In the genomic region with DNA sequence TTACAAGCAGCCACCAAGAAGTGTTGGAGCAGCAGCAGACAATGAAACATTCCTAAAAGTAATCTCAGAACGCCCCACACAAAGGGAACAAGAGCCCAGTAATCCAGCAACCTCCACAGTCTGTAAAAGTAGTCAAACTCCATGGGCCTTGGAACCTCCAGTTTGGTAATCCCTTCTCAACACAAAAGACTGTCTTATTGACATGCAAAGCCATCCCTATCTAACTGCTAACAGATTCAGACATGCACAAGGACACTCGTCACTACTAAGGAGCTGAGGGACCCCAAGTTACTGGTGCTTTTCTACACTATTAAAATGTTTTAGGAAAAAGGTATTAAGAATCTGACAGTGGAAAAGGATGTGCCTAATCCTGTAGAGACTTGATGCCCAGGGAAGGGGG, we compare ENCODE assay signal across 27 mouse cellular contexts. TPM values are rescaled to one million over a fixed set of nuclear protein-coding genes. Genes with fewer than 3 reads are reported as not detected.
DNase-seq lines count a peak whose midpoint lies in the region; ATAC-seq and TF ChIP-seq lines count a peak whose summit lies in the region.
"Had no signal": no experiment of that assay in that cellular context is flagged by ENCODE, and none has a peak within 500 bp of the region (broad histone marks: within the 10 kb centered on the region; RNA-seq: fewer than 3 reads in every experiment).

No protein-coding gene starts in this region.

- H3K27ac ChIP-seq in forebrain, embryonic 10.5 days = peak overlapping the region; percentile 25; the same call in 1 of the 2 replicates
- H3K27ac ChIP-seq in forebrain, embryonic 11.5 days (ENCODE audit: low read depth, low read length) = no peak overlapping the region
- H3K27ac ChIP-seq in hindbrain, postnatal 0 days = no peak overlapping the region
- no peak overlapping the region; the same call in 1 of the 2 replicates for H3K27ac ChIP-seq in hindbrain, embryonic 13.5 days
- peak overlapping the region; percentile 56 for H3K27ac ChIP-seq in midbrain, embryonic 13.5 days
- H3K27ac ChIP-seq: heart, embryonic 10.5 days; heart, embryonic 15.5 days; liver, embryonic 14.5 days had no signal

- H3K4me1 ChIP-seq in forebrain, embryonic 10.5 days = peaks cover 7% of the 10 kb centered on the region
- H3K4me1 ChIP-seq in forebrain, embryonic 11.5 days (replicated peaks; ENCODE audit: control insufficient read depth, insufficient read depth, low read length) = no peaks in the 10 kb centered on the region
- H3K4me1 ChIP-seq in hindbrain, postnatal 0 days (ENCODE audit: insufficient read depth, low read length) = no peaks in the 10 kb centered on the region
- no peaks in the 10 kb centered on the region for H3K4me1 ChIP-seq in hindbrain, embryonic 13.5 days (replicated peaks)
- H3K4me1 ChIP-seq in midbrain, embryonic 13.5 days (replicated peaks) = 0 out of 2 replicates have a peak, but pooled peaks cover 8% of the 10 kb centered on the region
- H3K4me1 ChIP-seq: heart, embryonic 10.5 days; heart, embryonic 15.5 days had no signal

- H3K9ac ChIP-seq in forebrain, embryonic 11.5 days (ENCODE audit: low read length) = no peak overlapping the region
- no peak overlapping the region for H3K9ac ChIP-seq in hindbrain, postnatal 0 days (replicated peaks; ENCODE audit: low read length)
- no peak overlapping the region for H3K9ac ChIP-seq in hindbrain, embryonic 13.5 days
- H3K9ac ChIP-seq in midbrain, embryonic 13.5 days (replicated peaks) = no peak overlapping the region
- H3K9ac ChIP-seq: heart, embryonic 15.5 days; liver, embryonic 14.5 days; lung, embryonic 14.5 days had no signal

- WGBS in forebrain, embryonic 10.5 days = 40% methylated on average over 2 of the region's 2 CpGs
- WGBS in forebrain, embryonic 11.5 days = 34% methylated on average over 2 of the region's 2 CpGs
- 40% methylated on average over 2 of the region's 2 CpGs for WGBS in hindbrain, postnatal 0 days
- 47% methylated on average over 2 of the region's 2 CpGs for WGBS in hindbrain, embryonic 13.5 days
- WGBS in midbrain, embryonic 13.5 days = 16% methylated on average over 2 of the region's 2 CpGs

- peaks cover 82% of the 10 kb centered on the region for H3K36me3 ChIP-seq in forebrain, embryonic 10.5 days (replicated peaks)
- H3K36me3 ChIP-seq in forebrain, embryonic 11.5 days (ENCODE audit: control insufficient read depth, insufficient read depth, low read length) = peaks cover 1% of the 10 kb centered on the region; the same call in 1 of the 2 replicates
- H3K36me3 ChIP-seq in hindbrain, postnatal 0 days (ENCODE audit: insufficient read depth, low read length) = peaks cover 20% of the 10 kb centered on the region
- peaks cover 44% of the 10 kb centered on the region for H3K36me3 ChIP-seq in hindbrain, embryonic 13.5 days
- H3K36me3 ChIP-seq in midbrain, embryonic 13.5 days = peaks cover 39% of the 10 kb centered on the region

- H3K27me3 ChIP-seq in forebrain, embryonic 10.5 days (ENCODE audit: poor library complexity, severe bottlenecking) = no peaks in the 10 kb centered on the region
- H3K27me3 ChIP-seq in forebrain, embryonic 11.5 days (ENCODE audit: control insufficient read depth, insufficient read depth, low read length) = no peaks in the 10 kb centered on the region
- no peaks in the 10 kb centered on the region for H3K27me3 ChIP-seq in hindbrain, postnatal 0 days (ENCODE audit: insufficient read depth, low read length)
- no peaks in the 10 kb centered on the region for H3K27me3 ChIP-seq in hindbrain, embryonic 13.5 days
- no peaks in the 10 kb centered on the region for H3K27me3 ChIP-seq in midbrain, embryonic 13.5 days
- H3K27me3 ChIP-seq: heart, embryonic 15.5 days; Patski had no signal

- no peak for TF ChIP-seq CTCF in hindbrain, postnatal 0 days (IDR thresholded peaks at IDR 0.05; ENCODE audit: low read depth)

- H3K4me2 ChIP-seq in forebrain, embryonic 11.5 days (ENCODE audit: low read depth, low read length, severe bottlenecking) = no peak overlapping the region
- no peak overlapping the region for H3K4me2 ChIP-seq in hindbrain, postnatal 0 days (ENCODE audit: low read depth, low read length)
- no peak overlapping the region for H3K4me2 ChIP-seq in hindbrain, embryonic 13.5 days
- H3K4me2 ChIP-seq in midbrain, embryonic 13.5 days (replicated peaks) = no peak overlapping the region
- H3K4me2 ChIP-seq: heart, embryonic 15.5 days; lung, embryonic 14.5 days had no signal

- no peak for DNase-seq in forebrain, embryonic 10.5 days (ENCODE audit: extremely low spot score, low spot score)
- no peak for DNase-seq in forebrain, embryonic 11.5 days (ENCODE audit: low spot score)
- DNase-seq in hindbrain, postnatal 0 days (ENCODE audit: low spot score) = peak; percentile 5
- DNase-seq in frontal cortex, postnatal 14 days (ENCODE audit: low spot score in 2 of 2) = no peak
- no peak for DNase-seq in kidney, postnatal 36 days
- DNase-seq in ovary, postnatal 36 days (ENCODE audit: low spot score) = no peak
- DNase-seq: adrenal gland, postnatal 25 days; cerebellum, adult 8-10 months; cerebellum, postnatal 25 days; gastrocnemius, postnatal 25 days; heart, adult 11 months; kidney, adult 11 months; kidney, postnatal 14 days; liver; lung, embryonic 14.5 days; retina, postnatal 1 day; right cerebral cortex, postnatal 14 days had no signal

- no peak overlapping the region for H3K4me3 ChIP-seq in forebrain, embryonic 10.5 days
- H3K4me3 ChIP-seq in forebrain, embryonic 11.5 days (ENCODE audit: low read depth, low read length) = no peak overlapping the region
- no peak overlapping the region for H3K4me3 ChIP-seq in hindbrain, postnatal 0 days (ENCODE audit: low read length)
- H3K4me3 ChIP-seq in hindbrain, embryonic 13.5 days = no peak overlapping the region
- H3K4me3 ChIP-seq in midbrain, embryonic 13.5 days (replicated peaks) = no peak overlapping the region
- H3K4me3 ChIP-seq: erythroblast, embryonic 14.5 days; heart, embryonic 10.5 days; heart, embryonic 15.5 days had no signal

- no peaks in the 10 kb centered on the region for H3K9me3 ChIP-seq in forebrain, embryonic 10.5 days
- H3K9me3 ChIP-seq in forebrain, embryonic 11.5 days (ENCODE audit: control insufficient read depth, low read length) = no peaks in the 10 kb centered on the region
- no peaks in the 10 kb centered on the region for H3K9me3 ChIP-seq in hindbrain, postnatal 0 days (ENCODE audit: low read length)
- H3K9me3 ChIP-seq in hindbrain, embryonic 13.5 days = no peaks in the 10 kb centered on the region
- H3K9me3 ChIP-seq in midbrain, embryonic 13.5 days = no peaks in the 10 kb centered on the region
- H3K9me3 ChIP-seq: heart, embryonic 10.5 days; heart, embryonic 15.5 days had no signal

- ATAC-seq in forebrain, embryonic 11.5 days (replicated peaks; ENCODE audit: low FRiP score) = no peak; the same call in 1 of the 2 replicates
- ATAC-seq in hindbrain, postnatal 0 days = 0 out of 2 replicates have a peak, but pooled peaks have one; percentile 58
- ATAC-seq in hindbrain, embryonic 13.5 days (ENCODE audit: low FRiP score) = no peak
- peak; percentile 90 for ATAC-seq in midbrain, embryonic 13.5 days
- ATAC-seq: inflammation-experienced regulatory T-cells, adult 6 months; Patski had no signal

RNA-seq across cellular contexts. Expression of gene Ropn1l, which starts 33.9 kb away (rescaled TPM):
- polyA plus RNA-seq in forebrain, embryonic 10.5 days (2016; fragmentation: Nextera tagmentation; extraction: Ambion mirVana) = 3.3 and 4.3 TPM in 2 replicates
- polyA plus RNA-seq in forebrain, embryonic 11.5 days (2014; fragmentation: Nextera tagmentation; extraction: Ambion mirVana) = 3.5 and 3.9 TPM in 2 replicates
- 0.68 and 0.73 TPM in 2 replicates for total RNA-seq in hindbrain, postnatal 0 days (2014; rRNA removed)
- polyA plus RNA-seq in hindbrain, postnatal 0 days (2015; fragmentation: Nextera tagmentation; extraction: Ambion mirVana) = 3.4 and 3.7 TPM in 2 replicates
- polyA plus RNA-seq in hindbrain, embryonic 13.5 days (2015; fragmentation: Nextera tagmentation; extraction: Ambion mirVana) = 1.4 and 2.5 TPM in 2 replicates
- polyA plus RNA-seq in midbrain, embryonic 13.5 days (2015; fragmentation: Nextera tagmentation; extraction: Ambion mirVana) = 1.8 and 2.1 TPM in 2 replicates
- total RNA-seq: gastrocnemius, adult 18-20 months; gastrocnemius, postnatal 25 days; heart, postnatal 25 days had no signal

RNA-seq across cellular contexts. Expression of gene March6, which starts 43.4 kb away (rescaled TPM):
- polyA plus RNA-seq in forebrain, embryonic 10.5 days (2016; fragmentation: Nextera tagmentation; extraction: Ambion mirVana) = 44.0 and 44.9 TPM in 2 replicates
- 62.6 and 69.6 TPM in 2 replicates for polyA plus RNA-seq in forebrain, embryonic 11.5 days (2014; fragmentation: Nextera tagmentation; extraction: Ambion mirVana)
- 154 and 169 TPM in 2 replicates for total RNA-seq in hindbrain, postnatal 0 days (2014; rRNA removed)
- polyA plus RNA-seq in hindbrain, postnatal 0 days (2015; fragmentation: Nextera tagmentation; extraction: Ambion mirVana) = 55.3 and 57.4 TPM in 2 replicates
- polyA plus RNA-seq in hindbrain, embryonic 13.5 days (2015; fragmentation: Nextera tagmentation; extraction: Ambion mirVana) = 68.2 and 69.6 TPM in 2 replicates
- 75.0 and 78.6 TPM in 2 replicates for polyA plus RNA-seq in midbrain, embryonic 13.5 days (2015; fragmentation: Nextera tagmentation; extraction: Ambion mirVana)

Comparison
In these comparisons a context has a peak if more than half of its experiments do, and no peak if none do; other contexts are left out.
1. H3K27ac ChIP-seq: peak in forebrain, embryonic 10.5 days (single experiment) and midbrain, embryonic 13.5 days (single experiment); none in forebrain, embryonic 11.5 days (single experiment), hindbrain, postnatal 0 days (single experiment) and hindbrain, embryonic 13.5 days (single experiment).
2. ATAC-seq: peak in hindbrain, postnatal 0 days (single experiment) and midbrain, embryonic 13.5 days (single experiment); none in forebrain, embryonic 11.5 days (single experiment) and hindbrain, embryonic 13.5 days (single experiment).